Mouse (Mus musculus): ENCODE results near the gene Traf4.

- no peak for TF ChIP-seq CTCF (IDR thresholded peaks at IDR 0.05; ENCODE audit: control insufficient read depth, insufficient read depth, insufficient read length)
- TF ChIP-seq MAX (IDR thresholded peaks at IDR 0.05), result no peak
- TF ChIP-seq CEBPB (IDR thresholded peaks at IDR 0.05; ENCODE audit: low read depth), result no peak
- no peak for TF ChIP-seq USF1 (IDR thresholded peaks at IDR 0.05; ENCODE audit: low read depth)
Measured at GRCm38 (mm10) chr11:78140665-78141064, 24.7 kb downstream of the Traf4 start.
